Mouse (Mus musculus) liver, adult (tissue): ENCODE measurements around the gene Fndc9.

ENCODE experiments used
- GATA4 ChIP-seq: IDR thresholded peaks from 2 replicates; pipeline ENCODE4 v1.6.1; 2014; ENCODE audit warnings: mild to moderate bottlenecking, low read length; ENCODE audit not compliant: insufficient replicate concordance

Gene Fndc9

GRCm38 (mm10) chr11:46283800-46284199 lies 48.5 kb downstream of the Fndc9 start:
- TF ChIP-seq GATA4: no peak

DNA sequence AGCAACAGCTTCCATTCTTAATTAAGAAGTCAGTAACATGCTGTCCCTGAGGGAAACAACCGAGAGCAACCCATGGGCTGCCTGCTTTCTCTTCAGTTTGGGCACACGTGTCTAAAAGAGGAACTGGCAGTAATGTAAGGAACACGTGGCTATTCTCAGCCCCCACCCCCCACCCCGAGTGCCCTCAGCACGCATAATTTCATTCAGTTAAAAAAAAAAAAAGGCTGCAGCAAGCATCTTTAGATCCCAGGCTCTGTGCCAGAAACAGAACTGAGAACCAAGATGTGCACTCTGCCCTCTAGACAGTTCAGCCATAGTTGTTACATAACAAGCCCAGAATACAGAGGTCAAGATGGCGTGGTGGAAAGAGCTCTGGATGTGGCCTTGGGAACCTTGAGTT lies 51.5 kb downstream of the Fndc9 start:
- TF ChIP-seq GATA4: no peak

GRCm38 (mm10) chr11:46288091-46288490 lies 52.8 kb downstream of the Fndc9 start:
- TF ChIP-seq GATA4: no peak

GRCm38 (mm10) chr11:46289022-46289421 lies 53.7 kb downstream of the Fndc9 start:
- TF ChIP-seq GATA4: no peak
